Mouse (Mus musculus) hematopoietic multipotent progenitor cell, adult 10-12 weeks (in vitro differentiated cells): Measurements from ENCODE around the gene Olfr926. TPM values are rescaled to one million over a fixed set of nuclear protein-coding genes. Genes with fewer than 3 reads are reported as not detected.

Experiments
- polyA plus RNA-seq: library from polyadenylated mRNA; stranded (reverse); fragments of >175 nt; gene quantifications from 2 replicates; pipeline ENCODE4 v1.2.3, GENCODE M21; 2012; ENCODE audit warnings: low replicate concordance

Gene Olfr926
- not detected in 2 replicates for polyA plus RNA-seq

DNA sequence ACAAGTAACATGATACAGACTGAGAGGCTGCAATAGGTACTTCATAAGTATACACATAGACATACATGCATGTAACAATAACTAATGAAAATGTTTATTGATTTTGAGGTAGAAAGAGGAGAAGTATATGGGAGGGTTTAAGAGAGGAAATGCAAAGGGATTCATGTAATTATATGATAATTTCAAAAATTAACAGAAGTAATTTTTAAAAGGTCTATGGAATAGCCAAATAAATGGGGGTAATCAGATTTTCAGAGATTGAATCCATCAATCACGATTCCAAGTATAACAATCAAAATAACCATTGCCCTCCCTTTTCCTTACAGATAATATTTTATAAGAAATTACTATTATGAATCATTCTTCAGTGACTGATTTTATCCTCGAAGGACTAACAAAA lies at the start of gene Olfr926:
Gene Olfr926 (plus strand): TSS at position 301 of the 400 bp plus-strand sequence.

GRCm38 (mm10) chr9:38844149-38844548 lies 32.8 kb upstream of the Olfr926 start, which contains the start of gene Olfr924:
Gene Olfr924, plus strand, starts transcription at chr9:38844449.

DNA sequence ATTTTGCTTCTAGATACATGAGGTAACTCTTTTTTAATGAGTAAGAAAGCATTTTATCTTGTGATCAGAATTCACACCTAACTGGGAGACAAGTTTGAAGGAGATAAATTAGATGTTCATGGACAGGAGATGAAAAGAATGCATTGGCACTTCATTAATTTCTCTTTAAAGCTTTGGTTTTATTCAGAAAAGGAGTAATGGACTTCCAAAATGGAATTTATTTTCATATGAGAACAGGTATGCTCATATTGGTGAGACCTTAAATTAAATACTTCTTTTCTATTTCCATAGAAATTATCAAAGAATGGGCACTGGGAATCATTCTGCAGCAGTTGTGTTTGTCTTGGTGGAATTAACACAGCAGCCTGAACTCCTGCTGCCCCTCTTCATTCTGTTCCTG lies 22.2 kb upstream of the Olfr926 start, which contains the start of gene Olfr26:
Gene Olfr26 (plus strand): TSS at position 301 of the 400 bp plus-strand sequence.

Other genes starting within 250 kb of the Olfr926 start
- not detected in 2 replicates for gene Olfr916, start 217.3 kb upstream of the Olfr926 start, polyA plus RNA-seq
- gene Olfr917, start 211.3 kb upstream of the Olfr926 start, polyA plus RNA-seq = not detected in 2 replicates
- not detected in 2 replicates for gene Olfr918, start 202.5 kb upstream of the Olfr926 start, polyA plus RNA-seq
- not detected in 2 replicates for gene Olfr919, start 173.5 kb upstream of the Olfr926 start, polyA plus RNA-seq
- gene Vwa5a, start 158.9 kb upstream of the Olfr926 start, polyA plus RNA-seq = 1.7 and 1.8 TPM in 2 replicates
- 0.02 TPM in 1 of 2 replicates, not detected in the other for gene Olfr920, start 124.8 kb upstream of the Olfr926 start, polyA plus RNA-seq
- not detected in 2 replicates for gene Olfr921, start 104.1 kb upstream of the Olfr926 start, polyA plus RNA-seq
- not detected in 2 replicates for gene Olfr922, start 62.5 kb upstream of the Olfr926 start, polyA plus RNA-seq
- gene Olfr923, start 50.6 kb upstream of the Olfr926 start, polyA plus RNA-seq = not detected in 2 replicates
- not detected in 2 replicates for gene Olfr924, start 32.7 kb upstream of the Olfr926 start, polyA plus RNA-seq
- gene Olfr26, start 22.1 kb upstream of the Olfr926 start, polyA plus RNA-seq = not detected in 2 replicates
- not detected in 2 replicates for gene Olfr930, start 52.7 kb downstream of the Olfr926 start, polyA plus RNA-seq
- not detected in 2 replicates for gene Olfr933, start 95.2 kb downstream of the Olfr926 start, polyA plus RNA-seq
- not detected in 2 replicates for gene Olfr934, start 111.2 kb downstream of the Olfr926 start, polyA plus RNA-seq
- not detected in 2 replicates for gene Olfr935, start 122.6 kb downstream of the Olfr926 start, polyA plus RNA-seq
- gene Olfr146, start 146.3 kb downstream of the Olfr926 start, polyA plus RNA-seq = not detected in 2 replicates
- gene Olfr937, start 187.8 kb downstream of the Olfr926 start, polyA plus RNA-seq = not detected in 2 replicates
- not detected in 2 replicates for gene Olfr938, start 201.8 kb downstream of the Olfr926 start, polyA plus RNA-seq